Mouse (Mus musculus) hindbrain, postnatal 0 days (tissue): ENCODE results near the gene Olfr747. TPM values are rescaled to one million over a fixed set of nuclear protein-coding genes. Genes with fewer than 3 reads are reported as not detected.
"Not testable (repeated sequence)": the region's sequence is repeated elsewhere in the genome, so short reads cannot be mapped to it uniquely, and the experiment has no call there.

Experiments used
- ATAC-seq: fragments of 200-750 bp; cut with Nextera tagmentation; 2 replicates; pipeline ENCODE4 v1.8.0; 2017; ENCODE audit warnings: mild to moderate bottlenecking, moderate TSS enrichment, moderate library complexity
- DNase-seq: peaks from one replicate; pipeline ENCODE4 v3.0.0-alpha.2; 2015; ENCODE audit warnings: low spot score
- H3K27ac ChIP-seq: fragments of 300-500 bp; sonication (generic); 2 replicates; pipeline ENCODE4 v1.5.1; 2014; ENCODE audit warnings: mild to moderate bottlenecking
- H3K27me3 ChIP-seq: fragments of 300-500 bp; sonication (generic); 2 replicates; pipeline ENCODE4 v1.6.1; 2014; ENCODE audit warnings: low read length, mixed read lengths; ENCODE audit not compliant: insufficient read depth
- H3K36me3 ChIP-seq: fragments of 300-500 bp; sonication (generic); 2 replicates; pipeline ENCODE4 v1.6.1; 2014; ENCODE audit warnings: low read length, mixed read lengths; ENCODE audit not compliant: insufficient read depth
- H3K4me1 ChIP-seq: fragments of 300-500 bp; sonication (generic); 2 replicates; pipeline ENCODE4 v1.6.1; 2014; ENCODE audit warnings: antibody characterized with exemption, low read length, mixed read lengths; ENCODE audit not compliant: insufficient read depth
- H3K4me2 ChIP-seq: fragments of 300-500 bp; sonication (generic); 2 replicates; pipeline ENCODE4 v1.6.1; 2014; ENCODE audit warnings: low read depth, mild to moderate bottlenecking, low read length, moderate library complexity, mixed read lengths
- H3K4me3 ChIP-seq: fragments of 300-500 bp; sonication (generic); 2 replicates; pipeline ENCODE4 v1.5.1; 2014; ENCODE audit warnings: low read length
- H3K9ac ChIP-seq: fragments of 300-500 bp; sonication (generic); replicated peaks from 2 replicates; pipeline ENCODE4 v1.6.1; 2014; ENCODE audit warnings: mild to moderate bottlenecking, low read length, moderate library complexity, mixed read lengths
- H3K9me3 ChIP-seq: fragments of 300-500 bp; sonication (generic); 2 replicates; pipeline ENCODE4 v1.6.1; 2016; ENCODE audit warnings: low read length, mixed read lengths
- CTCF ChIP-seq: IDR thresholded peaks from 2 replicates; pipeline ENCODE4 v1.5.1; 2016; ENCODE audit warnings: antibody characterized with exemption, control low read depth, low read depth
- WGBS: fragments of 180-500 bp; shearing (Covaris S2); extraction: QIAGEN DNeasy Blood & Tissue Kit; methylation state at CpG from one replicate; pipeline ENCODE4 v1.1.7; 2014; 5-methylcytosine and 5-hydroxymethylcytosine counted together
- polyA plus RNA-seq: library from polyadenylated mRNA; unstranded; fragments of >200 nt; fragmentation: Nextera tagmentation; extraction: Ambion mirVana; gene quantifications from 2 replicates; pipeline ENCODE4 v1.2.1, GENCODE M21; 2015
- total RNA-seq: library from RNA; depleted of rRNA; stranded (reverse); fragments of >200 nt; gene quantifications from 2 replicates; pipeline ENCODE4 v1.2.3, GENCODE M21; 2014; rRNA removed

Olfr747 gene
- total RNA-seq = not detected in 2 replicates
- polyA plus RNA-seq = not detected in 2 replicates

DNA sequence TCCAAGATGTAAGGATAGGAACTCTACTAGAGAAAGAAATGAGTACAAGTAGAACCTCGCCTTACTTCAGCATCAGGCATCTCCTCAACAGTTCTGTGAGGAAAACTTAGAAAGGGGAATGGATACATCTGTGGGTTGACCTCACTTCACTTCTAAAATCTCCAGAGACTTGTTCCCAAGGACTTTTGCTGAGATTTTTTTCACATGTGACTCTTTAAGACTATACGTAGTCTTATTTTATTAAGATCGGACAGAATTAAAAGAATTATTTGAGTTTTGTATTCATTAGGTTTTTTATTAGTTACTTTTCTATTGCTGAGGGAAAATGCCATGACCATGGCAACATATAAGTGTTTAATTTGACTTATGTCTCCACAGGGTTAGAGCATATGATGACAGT is at the start of gene Olfr747:
TSS of gene Olfr747 (minus strand) at position 101 of the 400 bp plus-strand sequence.
- DNase-seq (no peak), ATAC-seq (no peak)
- 86% methylated on average over 3 of the region's 3 CpGs for WGBS
- TF ChIP-seq CTCF = no peak
- Histone ChIP-seq H3K4me1 (no peaks in the 10 kb centered on the region), H3K9me3 (no peaks in the 10 kb centered on the region), H3K27ac (no peak within 1 kb of the TSS), H3K9ac (no peak within 1 kb of the TSS), H3K27me3 (no peaks in the 10 kb centered on the region), H3K36me3 (no peaks in the 10 kb centered on the region), H3K4me3 (no peak within 1 kb of the TSS), H3K4me2 (no peak within 1 kb of the TSS)

DNA sequence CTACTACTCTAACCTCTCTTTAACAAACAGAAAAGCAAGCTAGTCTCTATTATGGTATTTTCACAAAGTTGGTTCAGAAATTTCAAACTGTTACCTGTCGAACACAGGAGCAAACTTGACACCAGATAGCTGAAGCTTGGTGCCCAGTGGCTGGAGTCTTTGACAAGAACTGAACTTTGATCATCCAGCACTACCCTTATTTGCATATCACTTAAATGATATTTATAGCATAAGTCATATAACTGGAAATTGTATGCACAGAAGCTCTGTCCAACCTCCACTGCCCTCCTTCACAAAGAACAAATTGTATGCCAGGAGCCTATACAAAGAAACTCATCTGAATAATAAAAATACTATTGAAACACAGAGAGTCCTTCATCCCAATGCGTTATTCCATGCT is 48.6 kb upstream of the Olfr747 start:
- no peak overlapping the region for H3K4me2 ChIP-seq
- no peak overlapping the region for H3K4me3 ChIP-seq
- ATAC-seq (no peak), DNase-seq (no peak)
- 80% methylated on average over 2 of the region's 2 CpGs for WGBS
- no peak for TF ChIP-seq CTCF
- no peaks in the 10 kb centered on the region for H3K36me3 ChIP-seq
- no peaks in the 10 kb centered on the region for H3K9me3 ChIP-seq
- H3K27ac ChIP-seq = no peak overlapping the region
- no peaks in the 10 kb centered on the region for H3K4me1 ChIP-seq
- H3K9ac ChIP-seq = no peak overlapping the region
- H3K27me3 ChIP-seq = no peaks in the 10 kb centered on the region

DNA sequence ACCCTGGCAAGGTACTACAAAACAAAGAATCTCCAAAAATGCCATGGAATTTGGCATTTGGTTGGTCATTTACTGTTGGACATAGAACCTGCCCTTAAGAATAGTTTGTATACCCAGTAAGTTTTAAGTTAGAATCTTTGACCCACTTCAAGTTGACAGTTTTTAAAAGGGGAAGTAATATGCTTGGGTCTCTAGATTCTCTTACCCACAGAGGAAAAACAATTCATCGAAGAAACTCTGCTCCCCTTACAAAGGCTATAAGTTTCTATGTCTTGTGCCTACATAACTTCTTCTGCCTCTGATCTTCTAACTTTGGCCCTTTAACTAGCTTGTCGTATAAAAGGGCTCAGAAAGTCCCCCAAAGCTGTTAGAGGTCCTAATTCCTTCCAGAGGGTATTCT is 47.3 kb upstream of the Olfr747 start:
- no peaks in the 10 kb centered on the region for H3K4me1 ChIP-seq
- H3K4me2 ChIP-seq = no peak overlapping the region
- H3K36me3 ChIP-seq = no peaks in the 10 kb centered on the region
- H3K4me3 ChIP-seq = no peak overlapping the region
- no peak overlapping the region for H3K27ac ChIP-seq
- DNase-seq = no peak
- 77% methylated on average over 2 of the region's 2 CpGs for WGBS
- H3K27me3 ChIP-seq = no peaks in the 10 kb centered on the region
- no peak for ATAC-seq
- H3K9ac ChIP-seq = no peak overlapping the region
- H3K9me3 ChIP-seq = no peaks in the 10 kb centered on the region
- no peak for TF ChIP-seq CTCF

DNA sequence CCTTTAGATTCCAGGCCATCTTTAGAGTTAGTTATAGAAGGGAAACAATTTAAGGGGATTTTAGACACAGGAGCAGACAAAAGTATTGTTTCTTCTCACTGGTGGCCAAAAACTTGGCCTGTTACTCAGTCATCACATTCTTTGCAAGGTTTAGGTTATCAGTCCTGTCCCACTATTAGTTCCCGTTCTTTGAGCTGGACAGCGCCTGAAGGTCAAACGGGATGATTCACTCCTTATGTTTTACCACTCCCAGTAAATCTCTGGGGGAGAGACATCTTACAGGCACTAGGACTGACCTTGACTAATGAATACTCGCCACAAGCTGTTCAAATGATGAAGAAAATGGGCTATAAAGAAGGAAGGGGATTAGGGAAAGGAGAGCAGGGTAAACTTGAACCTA is 29.4 kb upstream of the Olfr747 start:
- not testable (repeated sequence) for H3K4me3 ChIP-seq

DNA sequence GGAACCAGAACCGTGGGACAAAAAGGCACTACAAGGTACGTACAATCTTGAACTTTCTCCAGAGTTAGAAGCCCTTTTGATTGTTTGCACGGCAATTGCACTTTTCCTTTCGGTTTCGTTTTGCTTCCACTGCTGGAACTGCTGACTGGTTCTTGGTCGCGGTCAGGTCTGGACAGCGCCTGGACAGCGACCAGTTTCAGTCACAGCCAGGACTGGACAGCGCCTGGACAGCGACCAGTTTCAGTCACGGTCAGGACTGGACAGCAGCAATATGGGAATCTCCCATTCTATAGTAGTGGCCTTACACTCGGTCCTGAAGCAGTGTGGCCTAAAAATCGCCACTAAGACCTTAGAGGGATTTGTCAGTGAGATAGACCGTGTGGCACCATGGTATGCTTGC is 26.9 kb upstream of the Olfr747 start:
- not testable (repeated sequence) for DNase-seq, H3K4me1 ChIP-seq, H3K4me2 ChIP-seq, ATAC-seq, H3K36me3 ChIP-seq, H3K4me3 ChIP-seq, H3K9ac ChIP-seq, H3K27ac ChIP-seq, H3K27me3 ChIP-seq, H3K9me3 ChIP-seq
- 92% methylated on average over 15 of the region's 15 CpGs for WGBS

More for the DNA sequence above, 29.4 kb upstream of the Olfr747 start:
- H3K27ac ChIP-seq, H3K9ac ChIP-seq, H3K36me3 ChIP-seq, ATAC-seq, H3K4me2 ChIP-seq, H3K9me3 ChIP-seq, H3K27me3 ChIP-seq, H3K4me1 ChIP-seq, DNase-seq: not testable (repeated sequence)
- WGBS = 92% methylated on average over 3 of the region's 4 CpGs

DNA sequence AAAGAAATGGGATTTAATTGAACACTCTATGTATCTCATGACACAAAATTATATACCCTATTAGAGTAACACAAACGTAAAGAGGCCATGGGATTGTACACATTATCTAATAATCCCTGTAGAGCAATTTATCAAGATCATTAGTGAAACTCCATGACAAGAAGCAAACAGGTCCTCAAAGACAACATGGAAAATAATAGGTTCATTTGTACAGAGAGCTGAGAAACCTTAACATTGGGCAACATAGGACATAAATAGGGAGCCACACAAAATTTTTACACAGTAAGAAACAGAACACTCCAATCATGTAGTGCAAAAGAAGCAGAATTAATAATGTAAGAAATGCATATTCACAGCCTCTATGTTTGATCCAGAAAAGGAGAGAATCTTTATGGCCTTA is 14.1 kb upstream of the Olfr747 start, which contains the start of gene Olfr748:
TSS of gene Olfr748 (plus strand) at position 301 of the 400 bp plus-strand sequence.
- WGBS = 77% methylated on average over 1 of the region's 1 CpGs
- DNase-seq (no peak), ATAC-seq (no peak)
- Histone ChIP-seq H3K9me3 (no peaks in the 10 kb centered on the region), H3K27ac (no peak within 1 kb of the TSS), H3K27me3 (no peaks in the 10 kb centered on the region), H3K36me3 (no peaks in the 10 kb centered on the region), H3K4me2 (no peak within 1 kb of the TSS), H3K4me3 (no peak within 1 kb of the TSS), H3K4me1 (no peaks in the 10 kb centered on the region), H3K9ac (no peak within 1 kb of the TSS)
- no peak for TF ChIP-seq CTCF

DNA sequence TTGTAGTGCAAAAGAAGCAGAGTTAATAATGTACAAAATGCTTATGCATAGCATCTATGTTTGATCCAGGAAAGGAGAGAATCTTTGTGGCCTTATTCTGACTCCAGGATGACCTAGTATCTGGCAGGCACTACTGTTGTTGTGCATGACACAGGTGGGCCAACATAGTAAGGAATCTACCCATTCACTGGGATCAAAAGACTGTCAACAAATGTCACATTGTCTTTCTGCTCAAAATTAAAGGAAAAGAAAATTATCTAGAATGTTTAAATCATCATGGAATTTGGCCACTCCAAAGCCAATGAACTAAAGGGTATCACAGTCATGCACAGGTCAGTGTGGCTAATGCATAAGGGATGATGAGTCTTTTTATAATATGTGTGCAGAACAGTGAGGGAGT is 46.2 kb downstream of the Olfr747 start, which contains the start of gene Olfr746:
TSS of gene Olfr746 (plus strand) at position 301 of the 400 bp plus-strand sequence.
- no peak for ATAC-seq

More for the DNA sequence above, 46.2 kb downstream of the Olfr747 start, which contains the start of gene Olfr746:
- H3K4me1 ChIP-seq = no peaks in the 10 kb centered on the region
- H3K36me3 ChIP-seq = no peaks in the 10 kb centered on the region
- H3K9ac ChIP-seq = no peak within 1 kb of the TSS
- DNase-seq = no peak
- H3K9me3 ChIP-seq = no peaks in the 10 kb centered on the region
- no peak within 1 kb of the TSS for H3K4me3 ChIP-seq
- no peak within 1 kb of the TSS for H3K4me2 ChIP-seq
- H3K27me3 ChIP-seq = no peaks in the 10 kb centered on the region
- H3K27ac ChIP-seq = no peak within 1 kb of the TSS
- no peak for TF ChIP-seq CTCF
